Mouse (Mus musculus): Measurements from ENCODE around the gene Prss28.

Gene Prss28

GRCm38 (mm10) chr17:25308346-25308745, at the start of gene Prss28:
Gene Prss28 (plus strand): TSS chr17:25308646.
- DNase-seq (ENCODE audit: low spot score), result no peak

GRCm38 (mm10) chr17:25264453-25264852, 44.0 kb upstream of the Prss28 start:
- no peak for DNase-seq (ENCODE audit: low spot score)

GRCm38 (mm10) chr17:25270795-25271335, 37.6 kb upstream of the Prss28 start:
- no peak for DNase-seq (ENCODE audit: low spot score)

GRCm38 (mm10) chr17:25272326-25272725, 36.1 kb upstream of the Prss28 start:
- DNase-seq (ENCODE audit: low spot score), result no peak

GRCm38 (mm10) chr17:25272951-25273705, 35.3 kb upstream of the Prss28 start:
- peak; percentile 87 for DNase-seq (ENCODE audit: low spot score)

GRCm38 (mm10) chr17:25273706-25274501, 34.5 kb upstream of the Prss28 start:
- DNase-seq (ENCODE audit: low spot score), result peak; percentile 95

DNA sequence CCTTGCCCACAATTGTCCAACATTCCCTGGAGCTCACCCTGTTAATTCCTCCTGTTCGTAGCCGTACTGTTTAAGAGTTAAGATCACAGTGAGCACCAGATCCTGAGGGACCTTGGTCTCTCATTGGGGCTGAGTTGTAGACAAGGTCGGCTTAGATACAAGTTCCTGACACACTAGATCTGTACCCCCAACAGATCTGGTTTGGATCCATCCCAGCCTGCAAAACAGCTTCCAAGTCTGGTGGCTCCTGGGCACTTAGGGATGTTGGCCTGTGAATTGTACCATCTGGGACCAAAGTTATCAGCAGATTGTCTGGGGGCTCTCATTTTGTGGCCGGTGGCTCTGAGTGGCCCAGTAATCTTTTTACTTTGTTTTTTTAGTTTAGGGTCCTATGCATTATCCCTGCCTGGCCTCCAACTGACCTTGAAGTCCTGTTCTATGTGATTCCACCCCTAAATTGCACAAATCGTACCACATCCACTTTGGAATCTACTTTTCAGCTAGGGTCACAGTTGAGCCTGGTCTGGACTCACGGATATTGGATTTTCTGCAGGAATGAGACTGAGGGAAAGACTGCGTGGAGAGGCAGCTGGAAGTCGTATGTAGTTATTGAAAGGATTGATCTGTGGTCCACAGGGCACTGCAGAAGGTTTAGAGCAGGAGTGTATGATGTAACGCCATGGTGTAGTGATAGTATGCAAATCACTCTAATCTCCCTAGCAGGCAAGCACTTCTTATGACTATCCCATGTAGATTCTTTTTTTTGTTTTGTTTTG, 33.7 kb upstream of the Prss28 start, which contains the start of gene Ube2i:
TSS of gene Ube2i (minus strand) at position 52 of the 776 bp plus-strand sequence.
- no peak for DNase-seq (ENCODE audit: low spot score)

DNA sequence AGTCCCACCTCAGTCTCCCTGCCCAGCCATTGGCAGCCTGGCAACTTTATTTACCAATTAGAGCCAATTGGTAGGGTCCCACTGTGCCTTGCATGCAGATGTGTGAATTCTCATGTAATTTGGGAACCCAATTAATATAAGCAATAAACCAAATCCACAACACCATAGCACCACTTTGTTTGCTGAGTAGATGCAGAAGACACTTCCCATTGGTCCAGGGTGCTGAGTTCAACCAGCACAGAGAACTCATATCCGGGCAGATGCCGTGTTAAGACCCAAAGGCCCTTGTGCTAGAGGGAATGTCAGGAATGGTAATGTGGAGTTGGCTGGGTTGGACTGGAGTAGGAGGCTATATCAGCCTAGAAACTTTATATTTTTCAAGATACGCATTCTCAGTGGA, 32.6 kb upstream of the Prss28 start:
- no peak for DNase-seq (ENCODE audit: low spot score)

- no peak for DNase-seq (ENCODE audit: low spot score)
These were observed 26.3 kb upstream of the Prss28 start for GRCm38 (mm10) chr17:25282133-25282532.

GRCm38 (mm10) chr17:25285033-25285432, 23.4 kb upstream of the Prss28 start:
- no peak for DNase-seq (ENCODE audit: low spot score)

- DNase-seq (ENCODE audit: low spot score), result no peak
These were observed 19.6 kb upstream of the Prss28 start for GRCm38 (mm10) chr17:25288842-25289241.

DNA sequence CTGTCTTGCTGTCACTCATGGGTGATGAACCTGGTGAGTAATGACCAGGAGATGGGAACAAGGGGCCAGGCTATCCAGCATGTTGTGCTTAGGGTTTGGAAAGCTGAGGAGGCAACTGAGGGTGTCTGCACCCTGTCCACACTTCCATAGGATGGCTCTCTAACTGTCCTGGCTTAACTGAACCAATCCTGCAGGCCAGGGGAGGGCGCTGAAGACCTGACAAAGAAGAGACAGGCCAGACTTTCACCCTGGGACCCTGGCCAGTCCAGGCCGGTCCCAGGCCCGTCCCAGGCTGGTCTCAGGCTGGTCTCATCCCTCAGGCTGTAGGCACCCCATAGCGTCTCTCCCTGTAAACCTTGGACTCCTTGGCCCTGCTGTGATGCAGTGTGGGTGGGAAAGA, 18.0 kb upstream of the Prss28 start:
- DNase-seq (ENCODE audit: low spot score), result no peak

GRCm38 (mm10) chr17:25293495-25293894, 15.0 kb upstream of the Prss28 start:
- no peak for DNase-seq (ENCODE audit: low spot score)

- no peak for DNase-seq (ENCODE audit: low spot score)
These were observed 14.3 kb upstream of the Prss28 start for GRCm38 (mm10) chr17:25294111-25294510.

DNA sequence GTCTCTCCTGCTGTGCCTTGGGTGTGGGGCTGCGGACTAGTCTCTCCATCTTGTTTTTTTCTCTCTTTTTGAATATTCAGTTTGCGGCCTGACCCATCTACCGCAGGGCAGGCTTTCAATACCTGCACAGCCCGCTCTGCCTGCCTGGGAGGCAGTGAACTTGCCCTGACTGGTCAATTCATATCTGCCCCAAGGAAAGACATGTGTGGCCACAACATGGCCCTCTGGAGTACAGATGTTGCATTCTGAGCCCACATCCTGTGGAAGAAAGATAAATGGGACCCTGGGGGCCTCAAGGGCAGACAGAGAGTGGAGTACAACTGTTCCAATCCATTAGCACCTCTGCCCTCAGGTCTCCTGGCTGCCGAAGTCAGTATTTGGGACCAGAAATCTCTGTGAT, 10.4 kb upstream of the Prss28 start, which contains the start of gene Prss34:
TSS of gene Prss34 (plus strand) at position 301 of the 400 bp plus-strand sequence.
- no peak for DNase-seq (ENCODE audit: low spot score)

- no peak for DNase-seq (ENCODE audit: low spot score)
These were observed 9.9 kb downstream of the Prss28 start, which contains the start of gene Prss29 for GRCm38 (mm10) chr17:25318354-25318753. Gene Prss29 (plus strand): TSS chr17:25318654.

GRCm38 (mm10) chr17:25320819-25321218, 12.4 kb downstream of the Prss28 start:
- DNase-seq (ENCODE audit: low spot score), result no peak

GRCm38 (mm10) chr17:25322930-25323329, 14.5 kb downstream of the Prss28 start:
- no peak for DNase-seq (ENCODE audit: low spot score)

GRCm38 (mm10) chr17:25332321-25332720, 23.9 kb downstream of the Prss28 start:
- DNase-seq (ENCODE audit: low spot score), result no peak

DNA sequence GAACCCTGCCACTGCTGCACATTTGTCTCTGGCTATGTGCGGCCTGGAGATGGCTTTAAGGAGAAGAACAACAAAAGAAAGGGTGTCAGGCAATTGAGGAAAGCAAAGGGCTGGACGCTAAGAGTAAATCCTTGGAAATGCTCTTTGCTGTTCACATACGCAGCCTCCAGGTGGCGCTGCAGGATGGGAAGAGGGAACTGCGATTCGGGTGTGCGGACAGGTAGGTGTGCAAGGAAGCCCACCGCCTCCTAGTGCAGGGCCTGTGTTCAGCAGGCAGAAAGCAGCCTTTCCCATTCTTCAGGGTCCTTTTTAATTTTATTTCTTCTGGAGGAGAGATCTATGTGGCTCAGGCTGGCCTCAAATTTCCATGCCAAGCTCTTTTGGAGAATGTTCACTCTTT, 25.5 kb downstream of the Prss28 start:
- no peak for DNase-seq (ENCODE audit: low spot score)

DNA sequence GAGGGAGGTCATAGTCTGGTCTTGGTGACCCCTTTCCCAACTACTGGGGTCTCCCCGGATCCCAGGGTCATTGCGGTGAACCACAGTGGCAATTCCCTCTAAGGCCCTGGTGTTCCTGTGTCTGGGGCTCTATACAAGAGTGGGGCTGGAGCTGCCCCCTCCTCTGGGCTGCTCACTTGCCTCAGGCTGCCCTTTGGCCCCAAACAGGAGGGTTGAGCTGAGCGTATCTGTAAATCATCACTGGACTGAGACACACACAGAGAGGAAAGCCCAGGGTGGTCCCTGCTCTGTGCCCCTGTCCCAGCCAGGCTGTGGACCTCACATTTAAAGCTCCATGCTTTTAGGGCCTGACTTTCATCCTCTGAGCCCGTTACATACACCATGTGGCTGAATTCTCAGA, 29.8 kb downstream of the Prss28 start:
- DNase-seq (ENCODE audit: low spot score), result no peak

DNA sequence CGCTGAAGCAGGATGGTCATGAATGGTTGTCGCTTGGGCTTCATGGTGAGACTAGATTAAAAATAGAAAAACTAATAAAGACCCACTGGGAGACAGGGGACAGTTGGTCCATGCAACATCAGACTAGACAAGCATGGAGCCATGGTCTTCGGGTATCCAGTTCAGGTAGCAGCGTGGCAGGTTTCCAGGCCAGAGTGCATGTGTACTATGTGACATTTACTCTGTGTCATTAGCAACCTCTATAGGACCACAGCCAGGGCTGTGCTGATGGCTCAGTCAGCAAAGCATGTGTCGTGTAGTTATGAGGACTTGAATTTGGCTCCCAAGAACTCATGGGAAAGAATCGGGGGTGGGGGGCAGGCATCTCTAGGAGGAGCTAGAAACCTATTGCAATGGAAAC, 31.6 kb downstream of the Prss28 start:
- DNase-seq (ENCODE audit: low spot score), result no peak
